Mouse (Mus musculus) left cerebral cortex, adult 2 months (tissue): ENCODE measurements around the gene Gbgt1. TPM values are rescaled to one million over a fixed set of nuclear protein-coding genes. Genes with fewer than 3 reads are reported as not detected.
A peak's percentile ranks its signal among the peaks of the same experiment; 100 is the strongest.

Source experiments
- DNase-seq, 2 experiments: peaks; one replicate each; pipeline ENCODE4 v3.0.0; 2021 to 2022; ENCODE audit warnings: low spot score in 2 of 2, mixed read lengths in 1 of 2; ENCODE audit errors: extremely low spot score in 1 of 2
- H3K27ac ChIP-seq: fragments of 200-600 bp; 2 replicates; pipeline ENCODE4 v1.8.1; 2022
- H3K4me3 ChIP-seq: fragments of 200-600 bp; 2 replicates; pipeline ENCODE4 v1.8.1; 2022
- CTCF ChIP-seq: fragments of 200-600 bp; IDR thresholded peaks from 2 replicates; pipeline ENCODE4 v1.8.1; 2022; ENCODE audit warnings: antibody characterized with exemption, mild to moderate bottlenecking, moderate library complexity
- intact Hi-C: fragments of 180-260 bp; cut with DNase I; formaldehyde crosslinking; loops from one replicate; pipeline ENCODE4 v1.15.1; 2025
- total RNA-seq, 2 experiments: library from RNA; stranded (reverse); gene quantifications; 2 replicates each; pipeline ENCODE4 v1.2.3; 2021

The Gbgt1 gene
- total RNA-seq, 2 experiments from 2014 or later, result 1.8 to 2.9 TPM

DNA sequence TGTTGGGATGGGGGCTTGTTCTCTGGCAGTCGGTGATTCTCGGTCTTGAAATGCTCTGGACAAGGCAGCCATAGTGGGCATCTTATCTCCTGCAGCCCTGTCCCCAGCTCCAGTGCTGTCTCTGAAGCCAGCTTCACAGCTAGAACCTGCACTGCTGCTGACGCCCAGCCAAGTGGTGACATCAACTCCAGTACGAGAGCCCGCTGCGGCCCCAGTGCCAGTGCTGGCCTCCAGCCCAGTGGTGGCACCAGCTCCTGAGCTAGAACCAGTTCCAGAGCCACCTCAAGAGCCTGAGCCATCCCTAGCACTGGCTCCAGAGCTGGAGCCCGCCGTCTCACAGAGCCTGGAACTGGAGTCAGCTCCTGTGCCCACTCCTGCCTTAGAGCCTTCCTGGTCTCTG, 47.2 kb downstream of the Gbgt1 start:
- DNase-seq, result peak in 1 of 2 experiments; percentile 49
- Histone ChIP-seq H3K4me3 (no peak overlapping the region), H3K27ac (no peak overlapping the region)
- TF ChIP-seq CTCF, result no peak
- intact Hi-C loops, result no loop called here

DNA sequence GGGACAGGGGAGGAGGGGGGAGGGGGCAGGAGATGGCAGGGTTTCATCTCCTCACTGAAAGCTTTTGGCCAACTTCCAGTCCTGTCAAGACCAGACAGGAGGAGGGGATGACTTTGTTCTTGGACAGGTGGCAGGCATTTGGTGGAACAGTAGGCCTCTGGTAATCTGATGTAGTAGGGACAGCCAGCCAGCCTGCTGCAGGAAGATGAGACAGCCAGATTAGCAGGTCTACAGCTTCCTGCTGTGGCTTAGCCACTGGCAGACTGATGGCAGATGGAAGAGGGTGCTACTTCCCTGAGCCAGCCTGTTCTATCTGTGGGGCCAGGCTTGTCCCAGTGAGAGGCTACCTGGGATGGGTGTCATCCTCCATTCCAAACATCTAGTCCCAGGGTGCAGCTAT, 49.3 kb downstream of the Gbgt1 start:
- no peak for TF ChIP-seq CTCF
- Histone ChIP-seq H3K27ac (peak overlapping the region; percentile 5; the same call in 1 of the 2 replicates), H3K4me3 (no peak overlapping the region)
- no peak for DNase-seq
- intact Hi-C loops, result no loop called here

DNA sequence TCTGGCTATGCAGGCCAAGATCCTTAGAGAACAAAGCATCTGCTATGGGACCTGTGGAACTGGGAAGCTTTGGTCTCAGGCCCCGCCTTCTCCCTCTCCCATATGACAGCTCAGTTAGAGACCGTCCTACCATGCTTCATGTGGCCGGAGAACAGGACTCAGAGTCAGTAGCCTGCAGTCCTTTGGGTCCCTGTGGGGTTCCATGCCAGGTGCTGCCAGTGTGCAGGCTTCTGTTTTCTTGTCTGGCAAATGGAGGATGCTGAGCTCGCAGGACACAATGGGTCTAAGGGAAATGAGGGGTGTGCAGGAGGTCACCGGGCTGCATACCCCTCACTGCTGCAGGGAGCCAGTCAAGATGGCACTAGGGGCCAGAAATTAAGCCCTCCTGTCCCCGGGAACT, 49.9 kb downstream of the Gbgt1 start:
- H3K4me3 ChIP-seq, result no peak overlapping the region
- intact Hi-C loops, result no loop called here
- TF ChIP-seq CTCF, result no peak
- no peak for DNase-seq
- no peak overlapping the region for H3K27ac ChIP-seq

DNA sequence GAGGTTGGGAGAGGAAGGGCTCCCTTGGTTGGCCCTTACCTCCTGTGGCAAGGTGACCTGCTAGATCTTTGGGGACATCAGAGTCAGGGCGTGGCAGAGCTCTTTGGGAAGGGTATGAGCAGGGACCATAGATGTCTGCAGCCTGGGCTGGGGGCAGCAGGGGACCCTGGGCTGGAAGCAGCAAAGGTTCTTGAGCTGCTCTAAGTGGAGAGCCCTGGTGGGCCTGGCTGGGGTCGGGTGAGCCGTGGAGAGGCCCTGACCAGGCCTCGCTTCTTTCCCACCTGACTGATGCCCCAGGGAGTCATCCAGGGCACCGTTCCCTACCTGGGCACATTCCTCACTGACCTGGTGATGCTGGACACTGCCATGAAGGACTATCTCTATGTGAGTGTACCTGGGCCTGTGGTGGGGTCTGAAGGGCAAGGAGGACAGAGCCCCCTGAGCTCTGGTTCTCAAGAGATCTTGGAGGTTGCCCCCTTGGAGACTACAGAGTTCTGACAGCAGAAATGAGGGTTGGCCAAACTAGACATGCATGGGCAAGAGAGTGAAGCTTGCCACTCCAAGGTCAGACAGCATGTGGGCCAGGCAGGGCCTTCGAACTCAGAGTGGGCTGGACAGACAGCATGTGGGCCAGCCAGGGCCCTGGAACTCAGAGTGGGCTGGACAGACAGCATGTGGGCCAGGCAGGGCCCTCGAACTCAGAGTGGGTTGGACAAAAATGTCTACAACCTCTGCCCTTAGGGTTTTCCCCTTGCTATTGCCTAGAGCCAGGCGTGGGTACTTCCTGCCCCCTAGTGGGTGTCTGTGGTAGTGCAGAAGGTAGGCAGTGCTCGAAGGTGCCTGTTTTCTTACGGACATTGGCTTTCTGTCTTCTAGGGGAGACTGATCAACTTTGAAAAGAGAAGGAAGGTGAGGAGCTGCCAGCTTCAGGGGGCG, 50.8 kb downstream of the Gbgt1 start:
- Histone ChIP-seq H3K27ac (no peak overlapping the region), H3K4me3 (no peak overlapping the region)
- peak; percentile 86 for TF ChIP-seq CTCF
- intact Hi-C loops, result loop anchor here (1.0 kb wide), 2 partner anchors 30 to 33 kb away; no protein-coding TSS in a partner anchor
- peak; percentile 80 to 83 for DNase-seq

DNA sequence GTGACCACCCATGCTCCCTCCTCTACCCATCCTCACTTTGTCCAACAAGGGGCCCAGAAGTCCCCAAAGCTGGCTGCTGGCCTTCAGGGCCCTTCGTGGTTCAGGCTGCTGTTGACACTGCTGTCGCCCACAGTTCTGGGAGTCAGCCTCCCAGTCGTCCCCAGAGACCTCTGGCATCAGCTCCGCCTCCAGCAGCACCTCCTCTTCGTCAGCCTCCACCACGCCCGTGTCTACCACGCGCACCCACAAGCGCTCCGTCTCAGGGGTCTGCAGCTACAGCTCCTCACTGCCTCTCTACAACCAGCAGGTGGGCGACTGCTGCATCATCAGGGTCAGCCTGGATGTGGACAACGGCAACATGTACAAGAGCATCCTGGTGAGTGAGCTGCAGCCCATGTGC, 52.5 kb downstream of the Gbgt1 start:
- H3K27ac ChIP-seq, result no peak overlapping the region
- no peak overlapping the region for H3K4me3 ChIP-seq
- DNase-seq, result no peak
- TF ChIP-seq CTCF, result no peak
- intact Hi-C loops, result no loop called here

DNA sequence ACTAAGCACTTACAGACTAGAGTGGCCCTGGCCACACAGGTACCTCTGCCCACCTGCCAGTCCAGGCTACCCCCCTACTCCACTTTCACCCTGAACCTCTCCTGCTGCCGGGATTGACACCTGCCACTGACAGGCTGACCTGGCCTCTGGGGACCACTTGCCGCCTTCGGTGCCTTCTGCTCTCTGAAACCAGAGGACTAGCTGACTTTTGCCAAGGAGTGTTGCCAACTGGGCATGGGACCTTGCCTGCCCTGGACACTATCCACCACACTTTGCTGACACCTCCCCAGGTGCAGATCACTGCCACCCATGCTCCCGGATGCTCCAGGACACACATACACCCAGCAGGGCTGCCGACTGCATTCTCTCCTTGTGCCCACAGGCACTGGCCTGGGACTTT, 55.6 kb downstream of the Gbgt1 start:
- Histone ChIP-seq H3K4me3 (no peak overlapping the region), H3K27ac (no peak overlapping the region)
- no peak for DNase-seq
- no peak for TF ChIP-seq CTCF
- intact Hi-C loops, result no loop called here

Other genes with a start within 250 kb of the Gbgt1 start
- 10 to 100 TPM; 27.9 TPM for gene Ppp1r26, start 50.1 kb upstream of the Gbgt1 start, total RNA-seq
- 1 to 10 TPM; 4.2 TPM for gene 1700007K13Rik, start 30.6 kb upstream of the Gbgt1 start, total RNA-seq
- gene Mrps2, start 28.8 kb upstream of the Gbgt1 start, total RNA-seq, result 10 to 100 TPM; 36.1 to 36.8 TPM
- 1 to 10 TPM in 1 of 2 experiments, not detected in 1; 1.9 TPM for gene Gm10134, start 9.2 kb downstream of the Gbgt1 start, total RNA-seq
- 10 to 100 TPM; 81.1 to 92.6 TPM for gene Ralgds, start 16.2 kb downstream of the Gbgt1 start, total RNA-seq
- not detected for gene Cel, start 66.5 kb downstream of the Gbgt1 start, total RNA-seq
- 10 to 100 TPM; 18.3 TPM for gene Gtf3c5, start 86.9 kb downstream of the Gbgt1 start, total RNA-seq
- gene Gfi1b, start 125.1 kb downstream of the Gbgt1 start, total RNA-seq, result not detected
- gene Tsc1, start 144.3 kb downstream of the Gbgt1 start, total RNA-seq, result 10 to 100 TPM; 53.8 to 57.2 TPM
- not detected for gene Spaca9, start 202.8 kb downstream of the Gbgt1 start, total RNA-seq
- 1 to 10 TPM; 1.1 to 1.7 TPM for gene Ak8, start 203.3 kb downstream of the Gbgt1 start, total RNA-seq